Mouse (Mus musculus) embryonic fibroblast, embryonic 13.5 days (primary cell): ENCODE data around the gene Picalm.

Experiments
- CTCF ChIP-seq: IDR thresholded peaks from 2 replicates; pipeline ENCODE4 v1.5.1; 2011; ENCODE audit warnings: mild to moderate bottlenecking, control low read depth, low read length, moderate library complexity, borderline replicate concordance; ENCODE audit not compliant: insufficient read depth
- POLR2A ChIP-seq: IDR thresholded peaks from 2 replicates; pipeline ENCODE4 v1.6.1; 2011; ENCODE audit warnings: low read depth, mild to moderate bottlenecking, control low read depth, low read length, moderate library complexity

DNA sequence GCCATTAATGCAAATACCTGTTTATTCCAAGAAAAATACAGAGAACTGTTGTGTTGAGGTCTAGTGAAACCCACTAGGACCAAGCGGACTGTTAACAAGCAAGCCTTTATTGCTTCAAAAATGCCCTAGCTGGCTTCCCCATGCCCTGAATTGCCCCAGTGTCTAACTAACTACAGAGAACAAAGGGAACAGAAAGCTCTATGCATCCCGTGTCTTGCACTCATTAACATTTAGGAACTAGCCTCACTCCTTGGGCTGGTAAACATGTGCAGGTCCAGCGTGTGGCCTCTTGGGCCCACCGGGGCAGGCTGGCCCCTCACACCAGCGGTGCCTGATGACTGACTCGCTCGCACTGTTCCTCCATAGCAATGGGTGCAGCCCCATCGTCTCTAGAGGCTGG lies 86.5 kb downstream of the Picalm start:
- TF ChIP-seq CTCF = no peak
- TF ChIP-seq POLR2A = no peak
